Mouse (Mus musculus): ENCODE data around the gene Adgrd1. TPM values are rescaled to one million over a fixed set of nuclear protein-coding genes. Genes with fewer than 3 reads are reported as not detected.
A peak's percentile ranks its signal among the peaks of the same experiment; 100 is the strongest.

Adgrd1 gene
- polyA plus RNA-seq, 2 experiments: 1.9 to 2.2 TPM

GRCm38 (mm10) chr5:129180715-129181228, 84.2 kb downstream of the Adgrd1 start:
- Histone ChIP-seq H3K36me3 (ENCODE audit: control insufficient read depth, insufficient read depth, low read length) (no peaks in the 10 kb centered on the region), H3K9ac (ENCODE audit: low read depth, low read length, severe bottlenecking) (no peak overlapping the region), H3K4me2 (replicated peaks; ENCODE audit: low read depth, low read length, severe bottlenecking) (no peak overlapping the region), H3K27ac (replicated peaks; ENCODE audit: low read depth, low read length) (no peak overlapping the region), H3K27me3 (ENCODE audit: control insufficient read depth, insufficient read depth, low read length) (no peaks in the 10 kb centered on the region), H3K4me3 (replicated peaks; ENCODE audit: low read length) (no peak overlapping the region), H3K4me1 (ENCODE audit: control insufficient read depth, insufficient read depth, low read length) (no peaks in the 10 kb centered on the region), H3K9me3 (ENCODE audit: control insufficient read depth, low read length) (no peaks in the 10 kb centered on the region)
- DNase-seq (ENCODE audit: low spot score): no peak
- no peak for TF ChIP-seq POLR2A (IDR thresholded peaks at IDR 0.05; ENCODE audit: borderline replicate concordance, extremely low read depth, insufficient read depth, insufficient read length)
- no peak for ATAC-seq (ENCODE audit: low FRiP score, low read depth)
- WGBS: 78% methylated on average over 13 of the region's 13 CpGs

- Histone ChIP-seq H3K27ac (replicated peaks; ENCODE audit: low read depth, low read length) (no peak overlapping the region), H3K4me3 (replicated peaks; ENCODE audit: low read length) (no peak overlapping the region), H3K4me1 (ENCODE audit: control insufficient read depth, insufficient read depth, low read length) (no peaks in the 10 kb centered on the region), H3K9me3 (ENCODE audit: control insufficient read depth, low read length) (no peaks in the 10 kb centered on the region), H3K9ac (ENCODE audit: low read depth, low read length, severe bottlenecking) (no peak overlapping the region), H3K27me3 (ENCODE audit: control insufficient read depth, insufficient read depth, low read length) (no peaks in the 10 kb centered on the region), H3K36me3 (ENCODE audit: control insufficient read depth, insufficient read depth, low read length) (no peaks in the 10 kb centered on the region), H3K4me2 (replicated peaks; ENCODE audit: low read depth, low read length, severe bottlenecking) (no peak overlapping the region)
- ATAC-seq (ENCODE audit: low FRiP score, low read depth) (no peak), DNase-seq (ENCODE audit: low spot score) (no peak)
- WGBS: 66% methylated on average over 5 of the region's 5 CpGs
- no peak for TF ChIP-seq POLR2A (IDR thresholded peaks at IDR 0.05; ENCODE audit: borderline replicate concordance, extremely low read depth, insufficient read depth, insufficient read length)
These were observed 84.9 kb downstream of the Adgrd1 start for GRCm38 (mm10) chr5:129181450-129181849.

DNA sequence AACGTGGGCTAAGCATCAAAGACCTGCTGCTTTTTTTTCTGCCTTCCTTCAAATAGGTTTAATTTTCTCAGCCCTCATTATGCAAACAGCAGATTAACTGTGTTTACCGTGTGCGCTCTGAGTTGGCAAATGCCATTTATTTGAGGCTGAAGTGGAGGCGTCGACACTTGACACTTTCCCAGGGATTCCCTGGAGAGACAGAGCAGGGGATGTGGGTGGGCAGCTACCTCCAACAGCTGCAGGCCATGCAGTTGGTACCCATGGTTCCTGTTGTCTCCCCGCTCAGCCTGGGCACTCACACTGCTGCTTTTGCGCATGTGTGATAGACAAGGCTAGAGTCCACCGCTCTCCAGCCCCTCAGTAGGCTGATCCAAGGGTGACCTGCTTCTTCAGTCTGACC, 86.0 kb downstream of the Adgrd1 start:
- no peak for ATAC-seq (ENCODE audit: low FRiP score, low read depth)
- Histone ChIP-seq H3K27ac (replicated peaks; ENCODE audit: low read depth, low read length) (no peak overlapping the region), H3K4me1 (ENCODE audit: control insufficient read depth, insufficient read depth, low read length) (no peaks in the 10 kb centered on the region), H3K4me2 (replicated peaks; ENCODE audit: low read depth, low read length, severe bottlenecking) (no peak overlapping the region), H3K4me3 (replicated peaks; ENCODE audit: low read length) (no peak overlapping the region), H3K9ac (ENCODE audit: low read depth, low read length, severe bottlenecking) (no peak overlapping the region), H3K27me3 (ENCODE audit: control insufficient read depth, insufficient read depth, low read length) (no peaks in the 10 kb centered on the region), H3K9me3 (ENCODE audit: control insufficient read depth, low read length) (no peaks in the 10 kb centered on the region), H3K36me3 (ENCODE audit: control insufficient read depth, insufficient read depth, low read length) (no peaks in the 10 kb centered on the region)
- DNase-seq (ENCODE audit: low spot score): no peak
- 36% methylated on average over 8 of the region's 8 CpGs for WGBS
- no peak for TF ChIP-seq POLR2A (IDR thresholded peaks at IDR 0.05; ENCODE audit: borderline replicate concordance, extremely low read depth, insufficient read depth, insufficient read length)

GRCm38 (mm10) chr5:129186260-129186659, 89.7 kb downstream of the Adgrd1 start:
- Histone ChIP-seq H3K27me3 (ENCODE audit: control insufficient read depth, insufficient read depth, low read length) (no peaks in the 10 kb centered on the region), H3K36me3 (ENCODE audit: control insufficient read depth, insufficient read depth, low read length) (no peaks in the 10 kb centered on the region), H3K4me1 (ENCODE audit: control insufficient read depth, insufficient read depth, low read length) (no peaks in the 10 kb centered on the region), H3K27ac (replicated peaks; ENCODE audit: low read depth, low read length) (no peak overlapping the region), H3K4me2 (replicated peaks; ENCODE audit: low read depth, low read length, severe bottlenecking) (no peak overlapping the region), H3K9ac (ENCODE audit: low read depth, low read length, severe bottlenecking) (no peak overlapping the region), H3K9me3 (ENCODE audit: control insufficient read depth, low read length) (no peaks in the 10 kb centered on the region), H3K4me3 (replicated peaks; ENCODE audit: low read length) (no peak overlapping the region)
- DNase-seq (ENCODE audit: low spot score) (peak; percentile 13), ATAC-seq (ENCODE audit: low FRiP score, low read depth) (no peak)
- WGBS: 13% methylated on average over 2 of the region's 2 CpGs
- TF ChIP-seq POLR2A (IDR thresholded peaks at IDR 0.05; ENCODE audit: borderline replicate concordance, extremely low read depth, insufficient read depth, insufficient read length): no peak

GRCm38 (mm10) chr5:129186926-129187325, 90.4 kb downstream of the Adgrd1 start:
- no peak for ATAC-seq (ENCODE audit: low FRiP score, low read depth)
- TF ChIP-seq POLR2A (IDR thresholded peaks at IDR 0.05; ENCODE audit: borderline replicate concordance, extremely low read depth, insufficient read depth, insufficient read length): no peak
- H3K36me3 ChIP-seq (ENCODE audit: control insufficient read depth, insufficient read depth, low read length): no peaks in the 10 kb centered on the region
- no peak overlapping the region for H3K4me2 ChIP-seq (replicated peaks; ENCODE audit: low read depth, low read length, severe bottlenecking)
- no peaks in the 10 kb centered on the region for H3K9me3 ChIP-seq (ENCODE audit: control insufficient read depth, low read length)
- 86% methylated on average over 7 of the region's 7 CpGs for WGBS
- no peaks in the 10 kb centered on the region for H3K27me3 ChIP-seq (ENCODE audit: control insufficient read depth, insufficient read depth, low read length)
- H3K4me1 ChIP-seq (ENCODE audit: control insufficient read depth, insufficient read depth, low read length): no peaks in the 10 kb centered on the region
- no peak overlapping the region for H3K4me3 ChIP-seq (replicated peaks; ENCODE audit: low read length)
- no peak overlapping the region for H3K9ac ChIP-seq (ENCODE audit: low read depth, low read length, severe bottlenecking)
- H3K27ac ChIP-seq (replicated peaks; ENCODE audit: low read depth, low read length): no peak overlapping the region
- no peak for DNase-seq (ENCODE audit: low spot score)

DNA sequence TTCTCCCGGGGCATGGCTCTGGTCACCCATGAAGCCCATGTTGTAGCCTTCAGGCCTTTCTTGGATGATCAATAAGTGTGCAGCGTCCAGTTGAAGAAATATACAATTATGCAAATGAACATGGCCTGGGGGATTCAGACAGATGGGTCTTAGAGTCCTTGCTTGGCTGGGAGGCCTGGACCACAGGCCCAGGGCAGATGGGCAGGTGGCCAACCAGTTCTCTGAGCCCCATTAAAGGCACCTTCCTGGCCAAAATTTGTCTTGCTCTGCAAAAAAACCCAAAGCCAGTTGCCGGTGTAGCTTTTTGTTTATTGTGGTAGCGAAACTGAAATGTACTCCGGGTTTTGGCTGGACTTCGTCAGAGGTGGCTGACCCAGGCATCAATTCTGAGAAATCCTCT, 92.5 kb downstream of the Adgrd1 start:
- no peak for TF ChIP-seq POLR2A (IDR thresholded peaks at IDR 0.05; ENCODE audit: borderline replicate concordance, extremely low read depth, insufficient read depth, insufficient read length)
- WGBS: 81% methylated on average over 6 of the region's 6 CpGs
- no peak for DNase-seq (ENCODE audit: low spot score)

More for the DNA sequence above, 92.5 kb downstream of the Adgrd1 start:
- no peak overlapping the region for H3K4me3 ChIP-seq (replicated peaks; ENCODE audit: low read length)
- no peak overlapping the region for H3K9ac ChIP-seq (ENCODE audit: low read depth, low read length, severe bottlenecking)
- no peaks in the 10 kb centered on the region for H3K4me1 ChIP-seq (ENCODE audit: control insufficient read depth, insufficient read depth, low read length)
- H3K9me3 ChIP-seq (ENCODE audit: control insufficient read depth, low read length): no peaks in the 10 kb centered on the region
- no peaks in the 10 kb centered on the region for H3K36me3 ChIP-seq (ENCODE audit: control insufficient read depth, insufficient read depth, low read length)
- H3K4me2 ChIP-seq (replicated peaks; ENCODE audit: low read depth, low read length, severe bottlenecking): no peak overlapping the region
- H3K27ac ChIP-seq (replicated peaks; ENCODE audit: low read depth, low read length): no peak overlapping the region
- ATAC-seq (ENCODE audit: low FRiP score, low read depth): no peak
- H3K27me3 ChIP-seq (ENCODE audit: control insufficient read depth, insufficient read depth, low read length): no peaks in the 10 kb centered on the region
